Mouse (Mus musculus) adrenal gland (tissue): Measurements from ENCODE around the gene Irx3.

ENCODE experiments used
- intact Hi-C: fragments of 180-260 bp; cut with DNase I; formaldehyde crosslinking; loops from one replicate; pipeline ENCODE4 v1.15.1; 2025

Gene Irx3

DNA sequence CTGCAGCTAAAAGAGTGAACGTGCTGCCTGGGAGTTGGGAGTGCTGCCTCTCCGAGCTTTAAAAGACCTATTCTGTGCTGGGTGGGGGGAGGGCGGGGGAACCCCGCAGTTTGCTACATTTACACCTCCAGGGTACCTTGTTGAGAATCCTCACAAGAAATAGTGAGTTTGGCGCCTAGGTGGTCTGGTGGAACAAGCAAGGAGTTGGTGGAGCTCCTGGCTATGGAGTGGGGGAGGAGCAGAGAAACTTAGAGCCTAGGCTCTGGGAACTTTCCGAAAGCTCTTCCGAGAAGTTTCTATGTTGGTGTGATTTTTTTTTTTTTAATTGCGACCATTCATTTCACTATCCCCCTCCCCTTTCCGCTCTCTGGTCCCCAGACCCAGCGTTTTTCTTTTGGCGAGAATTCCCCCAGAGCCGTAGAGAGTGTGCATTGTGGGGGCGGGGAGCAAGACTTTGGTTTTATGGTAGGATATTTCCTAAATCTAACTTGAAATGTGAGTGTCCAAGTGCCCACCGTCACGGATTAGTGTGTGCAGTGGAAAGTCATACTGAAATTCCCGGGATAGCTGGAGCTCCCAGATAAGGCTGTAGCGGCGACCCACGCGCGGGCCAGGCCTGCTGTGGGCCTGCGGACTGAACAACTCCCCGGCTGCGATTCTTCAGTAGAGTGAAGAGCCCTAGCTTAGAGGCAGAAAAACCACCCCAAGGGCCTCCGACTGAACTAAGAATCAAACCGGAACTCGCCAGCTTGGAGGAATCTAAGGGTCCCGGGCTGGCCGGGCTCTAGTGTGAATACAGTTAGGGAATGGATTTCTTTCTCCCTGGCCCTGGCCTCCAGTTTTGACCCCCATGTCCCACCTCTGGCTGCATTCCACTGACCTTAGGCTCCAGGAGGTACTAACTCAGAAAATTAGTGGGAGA lies 795 bp upstream of the Irx3 start:
- intact Hi-C loops: loop anchor here (5.0 kb wide), 1 partner anchor 165 kb away; no protein-coding TSS in a partner anchor

DNA sequence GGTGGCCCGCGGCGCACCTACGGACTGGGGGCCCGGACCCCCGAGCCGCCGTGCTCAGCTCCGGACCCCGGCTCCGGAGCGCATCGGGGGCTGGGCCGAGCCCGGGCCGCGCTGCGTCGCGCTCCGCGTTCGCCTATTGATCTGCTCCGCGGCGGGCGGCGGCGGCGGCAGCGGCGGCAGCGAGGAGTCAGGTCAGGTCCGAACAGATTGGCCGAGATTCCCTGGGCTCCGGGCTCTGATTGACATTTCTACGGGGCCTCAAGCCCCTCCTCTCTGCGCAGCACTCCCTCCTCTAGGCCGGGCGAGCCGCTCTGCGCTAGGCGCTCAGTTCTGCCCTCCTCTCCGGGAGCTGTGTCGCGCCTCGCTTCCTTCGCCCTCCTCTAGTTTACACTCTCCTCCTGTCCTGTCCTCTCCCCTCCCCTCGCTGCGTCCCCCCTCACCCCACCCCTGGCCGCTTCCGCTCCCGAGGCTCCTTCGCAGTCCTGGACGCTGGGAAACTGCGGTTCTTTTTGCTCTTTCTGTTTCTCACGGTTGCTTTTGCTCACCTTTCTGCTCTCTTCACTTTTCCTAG lies 541 bp downstream of the Irx3 start:
- intact Hi-C loops: loop anchor here (2.0 to 5.0 kb wide), 2 partner anchors 166 to 559 kb away; no protein-coding TSS in a partner anchor

DNA sequence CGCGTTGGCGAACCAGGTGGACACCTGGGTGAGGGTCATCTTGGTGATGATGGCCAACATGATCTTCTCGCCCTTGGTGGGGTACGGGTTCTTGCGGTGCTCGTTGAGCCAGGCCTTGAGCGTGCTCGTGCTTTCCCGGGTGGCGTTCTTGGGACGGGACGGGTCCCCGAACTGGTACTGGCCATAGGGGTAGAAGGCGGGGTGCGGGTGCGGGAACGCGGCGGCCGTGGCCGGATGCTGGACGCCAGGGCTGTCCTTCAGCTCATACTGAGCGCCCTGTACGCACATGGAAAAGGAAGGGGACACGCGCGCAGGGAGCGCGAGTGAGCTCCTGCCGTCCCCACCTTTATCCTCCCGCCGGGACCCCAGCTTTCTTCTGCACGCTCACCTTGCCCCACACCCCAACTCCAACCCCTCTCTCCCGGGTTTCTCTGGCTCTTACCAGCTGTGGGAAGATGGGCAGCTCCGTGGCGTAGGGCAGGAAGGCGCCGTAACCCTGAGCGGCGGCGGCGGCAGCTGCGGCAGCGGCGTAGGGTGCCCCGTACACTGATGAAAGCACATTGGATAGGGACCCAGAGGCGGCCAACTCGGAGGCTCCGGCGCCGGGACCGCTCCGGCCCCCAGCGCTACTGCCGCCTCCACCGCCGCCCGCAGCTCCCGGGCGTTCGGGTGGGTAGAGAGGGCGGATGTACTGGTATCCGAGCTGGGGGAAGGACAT lies 1.2 kb downstream of the Irx3 start:
- intact Hi-C loops: loop anchor here (2.0 to 5.0 kb wide), 2 partner anchors 167 to 560 kb away; no protein-coding TSS in a partner anchor

DNA sequence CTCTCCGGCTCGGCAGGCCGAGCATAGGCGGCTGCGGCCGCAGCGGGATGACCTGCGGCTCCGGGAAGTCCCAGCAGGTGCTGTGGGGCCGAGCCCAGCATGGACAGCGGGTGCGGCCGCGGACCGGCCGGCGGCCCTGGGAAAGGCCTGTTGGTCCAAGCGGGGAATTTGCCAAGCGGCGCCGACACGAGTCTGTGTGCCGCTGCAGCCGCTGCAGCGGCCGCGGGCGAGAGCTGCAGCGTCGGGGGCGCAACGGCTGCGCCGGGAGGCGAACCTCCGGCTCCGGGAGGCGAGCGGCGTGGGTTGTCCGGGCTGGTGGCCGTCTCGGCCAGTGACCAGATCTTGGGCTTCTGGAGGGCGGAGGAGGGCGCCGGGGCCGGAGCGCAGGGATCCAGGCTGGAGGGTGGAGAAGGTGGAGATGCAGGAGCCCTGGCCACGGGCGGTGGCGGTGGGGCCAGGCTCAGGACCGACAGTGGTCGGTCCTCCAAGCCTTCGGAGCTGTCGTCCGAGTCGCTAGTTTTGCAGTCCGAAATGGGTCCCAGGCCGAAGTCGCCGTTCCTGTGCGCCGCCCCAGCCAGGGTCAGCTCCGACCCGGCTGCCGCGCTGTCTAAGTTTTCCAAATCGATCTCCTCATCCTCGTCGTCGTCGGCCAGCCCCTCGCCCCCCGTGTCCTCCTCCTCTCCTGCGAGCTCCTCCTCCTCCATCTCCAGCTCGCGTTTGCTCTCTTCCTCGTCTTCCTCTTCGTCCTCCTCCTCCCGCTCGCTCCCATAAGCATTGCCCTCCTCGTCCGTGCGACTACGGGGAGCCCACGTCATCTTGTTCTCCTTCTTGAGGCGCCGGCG lies 2.0 kb downstream of the Irx3 start:
- intact Hi-C loops: loop anchor here (2.0 to 10.0 kb wide), 4 partner anchors 167 to 561 kb away; no protein-coding TSS in a partner anchor

DNA sequence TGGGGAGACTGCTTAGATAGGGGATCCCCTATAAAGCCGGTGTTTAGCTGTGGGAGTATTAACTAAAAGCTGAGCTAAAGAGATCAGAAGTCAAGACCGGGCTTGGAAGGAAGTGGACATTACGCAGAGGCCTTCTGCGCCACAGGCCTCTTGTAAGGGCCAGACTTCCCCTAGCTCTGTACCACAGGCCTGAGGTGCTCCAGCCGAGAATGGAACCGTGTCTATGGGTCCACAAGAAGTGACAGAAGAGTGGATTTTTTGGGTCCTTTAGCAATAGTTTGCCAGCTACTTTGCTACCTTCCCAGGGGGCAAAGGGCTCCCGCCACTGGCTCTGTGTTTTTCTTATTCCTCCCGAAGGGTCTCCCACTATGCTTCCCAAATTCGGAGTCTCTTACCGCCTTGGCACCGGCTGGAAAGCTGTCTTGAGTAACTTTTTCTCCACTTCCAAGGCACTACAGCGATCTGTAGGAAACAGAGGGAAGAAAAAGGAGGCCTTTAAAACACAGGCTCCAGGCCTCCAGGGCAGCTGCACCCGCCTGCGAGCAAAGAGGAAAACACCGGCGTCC lies 2.8 kb downstream of the Irx3 start:
- intact Hi-C loops: loop anchor here (10.0 kb wide), 2 partner anchors 266 to 424 kb away; no protein-coding TSS in a partner anchor

DNA sequence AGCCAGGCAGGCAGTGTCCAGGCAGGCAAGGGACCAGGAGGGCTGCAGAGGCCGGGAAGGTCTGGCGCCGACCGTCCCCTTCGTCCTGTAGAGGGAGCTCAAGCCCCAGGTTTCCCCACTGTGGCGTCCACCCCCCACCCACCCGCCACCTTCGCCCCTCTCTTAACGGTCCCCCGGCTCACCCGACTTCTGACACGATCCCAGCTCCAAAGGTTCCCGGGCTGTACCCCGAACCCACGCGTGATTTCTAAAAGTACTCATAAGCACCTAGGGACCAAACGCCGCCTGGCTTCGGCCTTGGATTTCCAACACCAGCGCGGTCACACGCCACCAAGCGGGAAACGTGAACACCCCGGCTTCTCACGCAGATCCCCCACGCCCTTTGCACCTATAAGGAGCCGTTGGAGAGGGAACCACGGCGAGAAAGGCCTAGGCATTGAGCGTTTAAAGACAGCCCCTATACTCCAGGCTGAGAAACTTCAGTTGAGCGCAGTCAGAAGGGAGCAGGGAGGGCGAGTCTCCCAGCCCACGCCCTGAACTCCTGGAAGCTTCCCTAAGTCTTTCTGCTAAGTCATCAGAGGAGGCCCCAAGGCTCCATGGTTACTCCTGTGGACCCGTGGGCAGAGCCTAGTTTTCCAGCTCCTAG lies 4.1 kb downstream of the Irx3 start:
- intact Hi-C loops: loop anchor here (10.0 kb wide), 2 partner anchors 267 to 423 kb away; no protein-coding TSS in a partner anchor

DNA sequence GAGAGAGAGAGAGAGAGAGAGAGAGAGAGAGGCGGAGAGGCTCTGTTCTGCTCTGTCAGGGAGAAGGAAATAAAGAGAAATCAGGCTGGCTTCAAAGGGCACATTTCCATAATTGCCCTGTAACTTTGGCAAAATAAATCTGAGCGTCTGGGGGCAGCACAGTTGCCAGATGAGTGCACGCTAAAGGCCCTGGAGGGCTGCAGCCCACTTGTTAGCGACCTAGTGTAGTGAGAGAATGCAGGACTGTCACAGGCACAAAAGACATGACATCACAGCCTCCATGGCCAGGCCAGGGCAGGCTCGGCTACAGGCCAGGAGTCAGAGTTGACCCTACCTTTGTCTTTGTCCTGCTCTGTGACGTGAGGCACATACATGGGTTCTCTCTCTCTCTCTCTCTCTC lies 8.0 kb downstream of the Irx3 start:
- intact Hi-C loops: loop anchor here (10.0 kb wide), 2 partner anchors 271 to 419 kb away; no protein-coding TSS in a partner anchor

DNA sequence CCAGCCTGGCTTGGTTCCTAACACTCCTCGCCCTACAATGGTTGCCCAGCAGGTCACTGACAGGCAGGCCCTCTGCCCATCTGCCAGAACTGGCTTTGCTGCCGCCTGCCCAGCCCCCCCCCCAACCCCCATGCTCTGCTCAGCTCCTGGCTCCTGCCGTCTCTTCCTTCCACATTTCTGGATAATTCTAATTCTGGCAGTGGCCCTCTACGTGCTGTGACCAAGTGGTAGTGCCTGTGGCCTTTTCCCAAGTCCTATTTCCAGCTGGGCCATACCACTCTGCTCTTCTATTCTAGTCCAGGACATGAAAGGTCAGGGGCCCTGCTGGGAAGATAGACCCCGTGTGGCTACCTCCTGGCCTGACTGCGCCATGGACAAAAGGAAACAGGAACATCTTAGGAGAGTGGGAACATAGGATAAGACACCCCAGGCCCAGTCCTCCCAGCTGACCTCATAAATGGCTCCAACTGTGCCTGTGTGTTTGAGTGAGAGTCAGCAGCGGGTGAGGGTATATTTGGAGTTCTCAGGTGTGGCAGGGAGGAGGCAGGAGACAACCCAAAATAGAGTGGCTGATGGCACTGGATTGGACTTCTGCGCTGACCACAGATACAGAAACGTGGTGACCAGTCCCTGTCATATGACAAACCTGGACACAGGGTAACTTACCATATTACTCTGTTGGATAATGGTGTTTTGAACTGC lies 14.5 kb downstream of the Irx3 start:
- intact Hi-C loops: no loop called here

DNA sequence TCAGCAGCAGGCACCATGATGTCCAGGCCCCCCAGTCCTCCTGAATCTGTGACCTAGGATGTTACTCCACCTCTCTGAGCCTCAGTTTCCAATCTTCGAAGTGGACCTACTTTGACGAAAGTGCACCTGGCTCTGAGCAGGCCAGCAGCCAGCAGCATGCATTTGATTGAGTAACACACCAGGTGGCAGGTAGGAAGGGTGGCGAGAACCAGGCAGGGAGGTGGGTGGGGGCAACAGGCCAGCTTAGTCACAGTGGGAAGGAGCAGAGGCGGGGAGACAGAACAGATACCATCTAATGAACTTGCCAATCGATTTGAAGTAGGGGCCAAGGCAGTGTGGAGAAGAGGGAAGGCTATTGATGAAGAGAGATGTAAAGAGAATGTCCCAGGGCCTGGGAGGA lies 18.9 kb downstream of the Irx3 start:
- intact Hi-C loops: no loop called here

DNA sequence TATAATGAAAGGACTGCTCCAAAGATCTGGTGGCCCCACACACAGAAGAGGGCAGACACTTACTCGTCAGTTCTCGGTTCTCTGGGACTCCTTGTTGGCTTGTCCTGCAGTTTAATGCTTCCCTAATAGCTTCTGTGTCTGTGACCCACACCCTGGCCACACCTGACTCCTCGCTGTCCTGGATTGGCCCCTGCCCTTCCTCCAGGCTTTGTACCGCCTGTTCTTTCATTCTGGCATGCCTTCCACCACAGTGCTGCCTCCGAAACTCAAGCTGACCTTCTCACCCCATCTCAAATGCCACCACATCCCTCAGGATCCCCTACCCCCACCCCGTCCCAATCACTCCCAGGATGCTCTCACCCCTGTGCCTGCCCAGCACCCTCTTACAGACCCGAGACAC lies 19.7 kb downstream of the Irx3 start:
- intact Hi-C loops: no loop called here

DNA sequence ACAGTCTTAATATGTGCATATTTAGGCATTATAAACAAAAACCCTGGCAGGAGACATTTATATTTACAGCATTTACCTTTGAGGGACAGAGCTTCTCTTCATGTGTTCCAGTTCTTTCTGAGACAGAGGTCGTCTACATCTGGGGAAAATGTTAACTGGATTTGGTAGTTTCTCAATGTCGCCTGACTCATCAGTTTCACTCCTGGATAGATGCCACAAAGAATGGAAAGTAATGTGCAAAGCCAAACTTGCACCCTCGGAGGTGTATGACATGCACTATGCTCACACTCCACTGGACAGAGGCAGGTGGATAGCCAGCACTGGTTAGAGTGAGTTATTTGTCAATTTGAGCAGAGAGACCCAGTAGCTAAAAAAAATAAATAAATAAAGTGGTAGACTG lies 21.2 kb downstream of the Irx3 start:
- intact Hi-C loops: no loop called here

DNA sequence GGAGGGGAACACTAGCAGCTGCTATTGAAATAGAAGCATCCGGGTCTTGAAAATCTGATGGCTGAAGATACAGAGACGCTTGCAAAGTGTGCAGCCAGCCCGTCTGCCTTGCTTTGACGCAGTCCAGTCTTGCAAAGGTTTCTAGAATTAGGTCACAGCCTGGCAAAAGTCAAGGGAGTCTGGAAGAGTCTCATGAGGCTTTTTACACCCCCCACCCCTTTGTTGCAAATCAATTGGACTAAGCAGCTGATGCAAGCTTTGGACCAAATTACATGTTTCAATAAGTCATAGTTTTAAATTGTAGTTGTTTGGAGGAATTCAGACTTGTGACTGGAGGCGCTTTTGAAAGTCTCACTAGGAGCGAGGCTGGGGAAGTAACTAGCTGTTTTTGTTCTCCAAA lies 33.0 kb downstream of the Irx3 start:
- intact Hi-C loops: no loop called here

DNA sequence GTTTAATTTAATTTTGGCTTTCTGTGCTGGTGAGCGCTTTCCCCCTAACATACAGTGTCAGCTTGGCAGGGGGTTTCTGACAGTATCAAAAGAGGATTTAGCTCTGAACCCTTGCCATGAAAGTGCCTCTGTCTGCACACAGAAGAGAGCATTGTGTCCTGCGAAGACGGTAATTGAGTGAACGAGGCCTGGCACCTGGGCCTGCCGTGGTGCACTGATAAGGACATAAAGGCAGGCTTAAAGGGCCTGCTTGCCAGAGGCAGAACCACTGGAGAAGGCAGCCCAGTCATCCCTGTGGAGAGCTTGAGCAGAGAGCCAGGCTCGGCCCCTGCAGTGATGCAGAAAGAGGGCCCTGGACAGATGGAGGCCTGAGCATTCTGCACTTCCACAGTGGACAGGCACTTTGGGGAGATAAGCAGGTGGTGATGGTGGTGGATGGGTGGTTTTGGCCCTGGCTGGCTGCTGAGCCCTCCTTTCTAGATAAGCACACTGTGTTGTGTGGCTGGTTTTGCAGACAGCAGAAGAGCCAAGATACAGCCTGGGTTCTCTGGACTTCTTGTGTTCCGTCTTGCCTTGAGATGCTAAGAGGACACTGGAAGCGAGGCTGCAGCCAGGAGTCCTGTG lies 36.3 kb downstream of the Irx3 start:
- intact Hi-C loops: no loop called here

DNA sequence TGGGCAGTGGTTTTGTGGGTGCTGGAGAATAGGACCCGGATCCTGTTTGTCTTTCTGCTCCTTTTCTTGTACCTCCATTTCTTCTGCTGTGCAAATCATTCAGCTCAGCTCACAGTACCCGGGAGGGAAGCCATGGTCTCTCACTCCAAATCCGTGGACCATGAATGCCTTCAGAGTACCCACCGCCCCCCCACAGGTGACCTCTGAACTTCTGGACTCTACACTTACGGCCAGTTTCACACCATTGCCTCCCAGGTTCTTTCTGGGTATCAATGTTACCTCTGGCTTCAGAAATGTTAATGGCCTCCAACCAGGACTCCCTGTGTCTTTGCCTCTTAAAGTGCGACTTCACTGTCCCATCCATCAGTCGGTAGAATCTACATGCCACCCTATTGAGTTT lies 46.3 kb downstream of the Irx3 start:
- intact Hi-C loops: no loop called here

DNA sequence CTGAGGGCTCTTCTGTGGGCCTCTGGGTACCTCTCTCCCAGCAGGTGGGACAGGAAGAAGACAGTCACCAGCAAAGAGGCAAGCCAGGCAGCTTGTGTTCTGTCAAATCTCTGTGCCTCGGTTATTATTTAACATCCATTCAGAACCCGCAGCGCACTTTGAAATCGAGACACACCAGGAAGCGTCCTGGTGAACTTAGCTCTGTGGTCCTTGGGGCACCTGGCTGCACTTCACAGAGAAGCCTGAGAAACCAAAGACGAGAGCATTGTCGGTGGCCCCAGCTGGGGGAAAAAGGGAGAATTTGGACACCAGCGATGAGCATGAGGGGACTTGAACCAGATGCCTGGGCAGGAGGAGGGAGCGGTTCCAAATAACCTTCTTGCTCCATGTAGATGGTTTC lies 46.8 kb downstream of the Irx3 start:
- intact Hi-C loops: no loop called here

DNA sequence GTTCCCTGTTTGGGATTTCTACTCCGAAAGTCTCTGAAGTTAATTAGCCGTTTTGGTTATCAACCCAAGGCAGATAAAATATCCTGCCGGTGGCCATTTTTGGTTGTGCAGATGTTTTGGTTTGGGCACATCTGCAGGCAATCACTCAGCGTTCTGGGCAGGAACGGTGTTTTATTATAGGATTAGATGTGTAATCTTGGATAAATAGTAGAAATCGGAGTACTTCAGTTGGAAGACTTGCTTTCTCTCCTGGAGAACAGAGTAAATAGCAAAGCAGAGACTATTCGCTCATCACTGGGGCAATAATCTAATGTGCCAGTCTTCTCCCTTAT lies 51.1 kb downstream of the Irx3 start:
- intact Hi-C loops: no loop called here

DNA sequence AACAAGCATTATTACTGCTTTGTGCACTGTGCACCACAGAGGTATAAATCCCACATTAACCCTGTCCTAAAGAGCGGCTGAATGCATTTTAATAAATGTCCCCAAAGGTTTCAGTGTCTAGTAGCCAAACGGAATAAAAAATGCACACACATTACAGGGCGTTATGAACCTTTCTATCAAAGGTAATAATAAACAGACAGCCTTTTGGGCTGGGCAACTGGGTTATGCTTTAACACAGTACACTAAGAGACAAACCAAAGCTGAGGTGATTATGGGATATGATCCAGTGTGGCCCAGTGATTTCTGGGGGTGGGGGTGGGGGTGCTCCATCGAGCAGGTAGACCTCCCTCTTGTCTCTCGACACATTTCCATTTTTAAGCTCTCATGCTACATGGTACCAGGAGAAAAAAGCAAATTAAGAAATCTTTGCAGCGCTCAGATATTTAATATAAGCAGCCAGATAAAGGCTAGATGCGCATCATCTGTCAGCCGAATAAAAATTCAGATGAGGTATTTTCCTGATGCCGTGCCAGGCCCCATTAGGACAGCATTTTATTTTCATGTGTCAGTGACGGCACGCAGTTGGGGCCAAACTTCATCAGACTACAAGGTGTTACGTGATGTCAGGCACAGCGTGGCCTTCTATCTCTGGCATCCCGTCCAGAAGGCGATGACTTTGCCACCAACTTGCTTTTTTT lies 51.6 kb downstream of the Irx3 start:
- intact Hi-C loops: no loop called here

DNA sequence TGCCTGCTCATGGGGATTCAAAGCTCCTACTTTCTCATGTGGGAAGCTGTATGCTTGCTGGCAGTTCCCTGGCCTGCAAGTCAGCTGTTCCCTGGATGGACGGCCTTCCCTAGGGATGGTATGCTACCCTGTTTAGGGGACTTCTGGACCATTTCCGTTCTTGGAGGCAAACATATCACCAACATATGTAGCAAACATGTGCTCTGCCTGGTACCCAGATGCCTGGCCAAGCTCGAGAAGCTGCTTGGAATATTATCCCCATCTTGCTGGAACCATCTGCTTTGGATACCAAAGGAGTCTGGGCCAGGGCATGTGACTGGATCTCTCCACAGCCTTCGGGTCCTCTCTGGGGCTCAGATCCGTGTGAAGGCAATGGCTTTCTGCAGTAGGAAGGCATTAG lies 52.5 kb downstream of the Irx3 start:
- intact Hi-C loops: no loop called here
